17 mouse cellular contexts compared by ENCODE assay signal in the genomic region with DNA sequence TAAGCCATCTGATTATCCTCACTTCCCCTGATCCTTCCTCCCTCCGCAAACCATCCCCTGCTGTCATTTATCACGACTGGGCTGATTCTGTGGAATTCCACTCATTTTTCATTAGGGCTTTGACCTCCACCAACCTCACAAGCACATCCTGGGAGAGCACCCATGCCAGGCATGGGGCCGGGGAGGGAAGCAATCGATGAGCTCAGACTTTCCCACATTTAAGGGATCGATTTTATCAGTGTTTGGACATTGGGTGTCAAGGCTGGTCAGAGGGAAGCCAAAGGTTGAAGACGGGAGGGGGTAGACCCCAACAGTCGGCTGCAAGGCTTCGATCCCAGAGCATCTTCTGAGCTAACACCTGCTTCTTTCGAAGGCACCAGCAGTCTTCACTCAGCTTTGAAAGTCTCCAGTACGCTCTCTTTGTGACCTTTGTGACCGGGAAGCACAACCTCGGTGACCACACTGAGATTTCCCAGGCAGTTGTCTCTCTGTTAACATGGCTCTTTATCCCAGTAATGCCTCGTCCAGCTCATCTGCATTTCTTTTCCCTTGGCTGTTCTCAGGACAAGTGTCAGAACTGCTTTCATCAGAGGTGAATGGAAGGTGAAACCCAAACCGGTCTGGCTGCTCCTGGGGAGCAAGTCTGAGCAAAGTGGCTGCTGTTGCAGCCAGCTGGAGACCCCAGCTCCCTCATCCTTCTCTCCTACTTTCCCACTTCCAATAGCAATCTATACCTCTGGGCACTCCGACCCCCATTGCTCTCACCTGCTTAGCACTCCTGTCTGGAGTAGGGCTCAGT. TPM values are rescaled to one million over a fixed set of nuclear protein-coding genes. Genes with fewer than 3 reads are reported as not detected.
DNase-seq lines count a peak whose midpoint lies in the region; ATAC-seq and TF ChIP-seq lines count a peak whose summit lies in the region.
"Had no signal": no experiment of that assay in that cellular context is flagged by ENCODE, and none has a peak within 500 bp of the region (broad histone marks: within the 10 kb centered on the region; RNA-seq: fewer than 3 reads in every experiment).

No protein-coding gene starts in this region.

- no peaks in the 10 kb centered on the region for H3K36me3 ChIP-seq in liver, adult 2 months (ENCODE audit: control insufficient read depth, insufficient read depth, low read length)
- H3K36me3 ChIP-seq in liver, embryonic 12.5 days: no peaks in the 10 kb centered on the region
- no peaks in the 10 kb centered on the region for H3K36me3 ChIP-seq in stomach, embryonic 16.5 days (ENCODE audit: control insufficient read depth, insufficient read depth, low read length)
- H3K36me3 ChIP-seq: forebrain, embryonic 15.5 days; midbrain, embryonic 15.5 days had no signal

- WGBS in liver, adult 2 months: 12% methylated on average over 15 of the region's 15 CpGs
- 22% methylated on average over 15 of the region's 15 CpGs for WGBS in liver, embryonic 12.5 days (ENCODE audit: insufficient replicate concordance)
- WGBS in stomach, embryonic 16.5 days: 21% methylated on average over 15 of the region's 15 CpGs

- H3K9ac ChIP-seq in liver, adult 2 months (ENCODE audit: low read depth, low read length): no peak overlapping the region
- H3K9ac ChIP-seq in liver, embryonic 12.5 days: no peak overlapping the region
- peak overlapping the region; percentile 9; the same call in 1 of the 2 replicates for H3K9ac ChIP-seq in stomach, embryonic 16.5 days (ENCODE audit: low read length)
- H3K9ac ChIP-seq: forebrain, embryonic 15.5 days; midbrain, embryonic 15.5 days had no signal

- H3K27ac ChIP-seq in liver, adult 2 months (replicated peaks; ENCODE audit: insufficient read depth, low read depth, low read length): 0 out of 2 replicates have a peak overlapping the region, but pooled peaks have one; percentile 7
- H3K27ac ChIP-seq in liver, embryonic 12.5 days: no peak overlapping the region
- peak overlapping the region; percentile 19; the same call in 1 of the 2 replicates for H3K27ac ChIP-seq in stomach, embryonic 16.5 days (ENCODE audit: low read length)
- H3K27ac ChIP-seq: forebrain, embryonic 15.5 days; midbrain, embryonic 15.5 days had no signal

- no peak overlapping the region for H3K4me2 ChIP-seq in liver, embryonic 12.5 days
- H3K4me2 ChIP-seq in stomach, embryonic 16.5 days (ENCODE audit: low read depth, low read length): peak overlapping the region; percentile 20
- H3K4me2 ChIP-seq: forebrain, embryonic 15.5 days; midbrain, embryonic 15.5 days had no signal

- H3K9me3 ChIP-seq in liver, embryonic 12.5 days (replicated peaks): no peaks in the 10 kb centered on the region
- H3K9me3 ChIP-seq in stomach, embryonic 16.5 days (replicated peaks; ENCODE audit: control insufficient read depth, low read length): no peaks in the 10 kb centered on the region
- H3K9me3 ChIP-seq: forebrain, embryonic 15.5 days; midbrain, embryonic 15.5 days had no signal

- no peak for ATAC-seq in liver, embryonic 12.5 days
- ATAC-seq in stomach, embryonic 16.5 days (ENCODE audit: insufficient read depth, low FRiP score): no peak
- ATAC-seq: forebrain, embryonic 15.5 days; midbrain, embryonic 15.5 days had no signal

- DNase-seq in embryo, embryonic 10 days (ENCODE audit: low spot score): peak; percentile 41
- no peak for DNase-seq in embryo, embryonic 11 days
- DNase-seq in liver, adult 2 months (ENCODE audit: extremely low read depth, low read depth, low spot score): peak; percentile 81
- peak; percentile 33 for DNase-seq in embryo, embryonic 10.5 days (ENCODE audit: low spot score)
- no peak for DNase-seq in adrenal gland, postnatal 10 days
- DNase-seq in right cerebral cortex, adult 2 months (ENCODE audit: low spot score in 2 of 2): no peak
- DNase-seq: cerebellum, postnatal 14 days; heart, adult 18-20 months; heart, postnatal 14 days; kidney, postnatal 10 days; right cerebral cortex, postnatal 25 days; thymus, adult 2 months had no signal

- TF ChIP-seq POLR2A in liver, adult 2 months (IDR thresholded peaks at IDR 0.05; ENCODE audit: extremely low read depth, insufficient read depth, low read length): no peak

- no peak overlapping the region for H3K4me3 ChIP-seq in liver, adult 2 months (ENCODE audit: insufficient read depth, low read depth, low read length)
- no peak overlapping the region for H3K4me3 ChIP-seq in liver, embryonic 12.5 days
- H3K4me3 ChIP-seq in stomach, embryonic 16.5 days (replicated peaks; ENCODE audit: low read length): no peak overlapping the region
- H3K4me3 ChIP-seq: forebrain, embryonic 15.5 days; midbrain, embryonic 15.5 days had no signal

- no peaks in the 10 kb centered on the region for H3K79me2 ChIP-seq in liver, adult 2 months (ENCODE audit: control insufficient read depth, insufficient read depth, low read length)

- H3K27me3 ChIP-seq in liver, adult 2 months (ENCODE audit: control insufficient read depth, insufficient read depth, low read length): no peaks in the 10 kb centered on the region
- no peaks in the 10 kb centered on the region for H3K27me3 ChIP-seq in liver, embryonic 12.5 days (replicated peaks)
- H3K27me3 ChIP-seq in stomach, embryonic 16.5 days (ENCODE audit: control insufficient read depth, insufficient read depth, low read length): no peaks in the 10 kb centered on the region
- H3K27me3 ChIP-seq: CH12.LX; forebrain, embryonic 15.5 days; midbrain, embryonic 15.5 days had no signal

- no peak for TF ChIP-seq CTCF in liver, adult 2 months (IDR thresholded peaks at IDR 0.05; ENCODE audit: low read depth, low read length)

- peaks cover 17% of the 10 kb centered on the region for H3K4me1 ChIP-seq in liver, adult 2 months (ENCODE audit: control insufficient read depth, insufficient read depth, low read length)
- 0 out of 2 replicates have a peak, but pooled peaks cover 7% of the 10 kb centered on the region for H3K4me1 ChIP-seq in liver, embryonic 12.5 days
- peaks cover 11% of the 10 kb centered on the region for H3K4me1 ChIP-seq in stomach, embryonic 16.5 days (ENCODE audit: control insufficient read depth, insufficient read depth, low read length)
- H3K4me1 ChIP-seq: forebrain, embryonic 15.5 days; midbrain, embryonic 15.5 days had no signal

RNA-seq across cellular contexts. Expression of gene Sox9, which starts 53.7 kb away (rescaled TPM):
- total RNA-seq in liver, adult 2 months (2014; rRNA removed): 0.18 and 0.34 TPM in 2 replicates
- polyA plus RNA-seq in liver, adult 2 months (2012; rRNA removed): 1.8 and 2.5 TPM in 2 replicates
- polyA plus RNA-seq in liver, embryonic 12.5 days (2016; fragmentation: Nextera tagmentation; extraction: Ambion mirVana): 2.4 and 2.7 TPM in 2 replicates
- 31.2 and 32.4 TPM in 2 replicates for polyA plus RNA-seq in stomach, embryonic 16.5 days (2015; fragmentation: Nextera tagmentation; extraction: Ambion mirVana)
- total RNA-seq in adrenal gland, postnatal 10 days (2021): 1 to 10 TPM; 1.7 to 1.8 TPM
- total RNA-seq: CH12.LX had no signal

Comparison
In these comparisons a context has a peak if more than half of its experiments do, and no peak if none do; other contexts are left out.
1. DNase-seq: peak in embryo, embryonic 10 days (single experiment), liver, adult 2 months (single experiment) and embryo, embryonic 10.5 days (single experiment); none in embryo, embryonic 11 days (single experiment), adrenal gland, postnatal 10 days (single experiment) and right cerebral cortex, adult 2 months (0 of 2).